Mouse (Mus musculus): ENCODE measurements around the gene Ddx43. TPM values are rescaled to one million over a fixed set of nuclear protein-coding genes. Genes with fewer than 3 reads are reported as not detected.
"Not testable (repeated sequence)": the region's sequence is repeated elsewhere in the genome, so short reads cannot be mapped to it uniquely, and the experiment has no call there.

Gene Ddx43
- polyA plus RNA-seq, 1 experiment from 2014 or later, result 0.15 TPM

- Histone ChIP-seq H3K36me3 (no peaks in the 10 kb centered on the region), H3K27me3 (ENCODE audit: low read depth, poor library complexity, severe bottlenecking) (no peaks in the 10 kb centered on the region), H3K4me3 (no peak overlapping the region), H3K27ac (no peak overlapping the region), H3K9me3 (replicated peaks) (no peaks in the 10 kb centered on the region), H3K4me1 (no peaks in the 10 kb centered on the region; the same call in 1 of the 2 replicates)
- WGBS, result 93% methylated on average over 6 of the region's 6 CpGs
- no peak for DNase-seq (ENCODE audit: low spot score)
These were observed 30.9 kb upstream of the Ddx43 start for GRCm38 (mm10) chr9:78364701-78365100.

GRCm38 (mm10) chr9:78365850-78366544 is 29.6 kb upstream of the Ddx43 start:
- no peak overlapping the region for H3K27ac ChIP-seq
- no peaks in the 10 kb centered on the region for H3K36me3 ChIP-seq
- no peak for DNase-seq (ENCODE audit: low spot score)
- no peaks in the 10 kb centered on the region for H3K27me3 ChIP-seq (ENCODE audit: low read depth, poor library complexity, severe bottlenecking)
- H3K9me3 ChIP-seq (replicated peaks), result no peaks in the 10 kb centered on the region
- no peaks in the 10 kb centered on the region; the same call in 1 of the 2 replicates for H3K4me1 ChIP-seq
- WGBS, result 79% methylated on average over 13 of the region's 13 CpGs
- no peak overlapping the region for H3K4me3 ChIP-seq

- H3K27ac ChIP-seq; H3K4me3 ChIP-seq; DNase-seq (ENCODE audit: low spot score); H3K27me3 ChIP-seq (ENCODE audit: low read depth, poor library complexity, severe bottlenecking); H3K9me3 ChIP-seq (replicated peaks); H3K4me1 ChIP-seq; H3K36me3 ChIP-seq: not testable (repeated sequence)
- WGBS, result 88% methylated on average over 16 of the region's 16 CpGs
These were observed 27.6 kb upstream of the Ddx43 start, which contains the start of gene Dppa5a for GRCm38 (mm10) chr9:78367959-78368358. Gene Dppa5a, minus strand, starts transcription at chr9:78368177.

- Histone ChIP-seq H3K9me3 (replicated peaks) (no peaks in the 10 kb centered on the region), H3K4me3 (no peak overlapping the region), H3K27ac (no peak overlapping the region), H3K27me3 (ENCODE audit: low read depth, poor library complexity, severe bottlenecking) (no peaks in the 10 kb centered on the region), H3K36me3 (no peaks in the 10 kb centered on the region), H3K4me1 (no peaks in the 10 kb centered on the region)
- no peak for DNase-seq (ENCODE audit: low spot score)
- 74% methylated on average over 3 of the region's 3 CpGs for WGBS
These were observed 26.8 kb upstream of the Ddx43 start for GRCm38 (mm10) chr9:78368671-78369293.

- Histone ChIP-seq H3K4me3 (no peak overlapping the region), H3K27ac (no peak overlapping the region)
- 88% methylated on average over 2 of the region's 2 CpGs for WGBS
These were observed 26.2 kb upstream of the Ddx43 start for GRCm38 (mm10) chr9:78369349-78369748.

GRCm38 (mm10) chr9:78369786-78370185 is 25.8 kb upstream of the Ddx43 start:
- WGBS, result 93% methylated on average over 7 of the region's 7 CpGs
- H3K27ac ChIP-seq, result no peak overlapping the region
- H3K4me3 ChIP-seq, result no peak overlapping the region
- no peaks in the 10 kb centered on the region for H3K9me3 ChIP-seq (replicated peaks)
- no peaks in the 10 kb centered on the region for H3K36me3 ChIP-seq
- DNase-seq (ENCODE audit: low spot score), result no peak
- peaks cover 7% of the 10 kb centered on the region; the same call in 1 of the 2 replicates for H3K4me1 ChIP-seq
- no peaks in the 10 kb centered on the region for H3K27me3 ChIP-seq (ENCODE audit: low read depth, poor library complexity, severe bottlenecking)

More at GRCm38 (mm10) chr9:78369349-78369748, 26.2 kb upstream of the Ddx43 start:
- Histone ChIP-seq H3K36me3 (no peaks in the 10 kb centered on the region), H3K9me3 (replicated peaks) (no peaks in the 10 kb centered on the region), H3K4me1 (peaks cover 4% of the 10 kb centered on the region; the same call in 1 of the 2 replicates), H3K27me3 (ENCODE audit: low read depth, poor library complexity, severe bottlenecking) (no peaks in the 10 kb centered on the region)
- DNase-seq (ENCODE audit: low spot score), result no peak

- no peak for DNase-seq (ENCODE audit: low spot score)
- 94% methylated on average over 3 of the region's 3 CpGs for WGBS
- H3K4me1 ChIP-seq, result peaks cover 7% of the 10 kb centered on the region; the same call in 1 of the 2 replicates
These were observed 24.1 kb upstream of the Ddx43 start for GRCm38 (mm10) chr9:78371441-78371840.

GRCm38 (mm10) chr9:78372827-78373504 is 22.6 kb upstream of the Ddx43 start:
- 88% methylated on average over 10 of the region's 10 CpGs for WGBS
- DNase-seq (ENCODE audit: low spot score), result no peak
- Histone ChIP-seq H3K27me3 (ENCODE audit: low read depth, poor library complexity, severe bottlenecking) (peaks cover 6% of the 10 kb centered on the region), H3K4me1 (peaks cover 12% of the 10 kb centered on the region), H3K36me3 (no peaks in the 10 kb centered on the region), H3K9me3 (replicated peaks) (no peaks in the 10 kb centered on the region), H3K27ac (no peak overlapping the region), H3K4me3 (no peak overlapping the region)

More at GRCm38 (mm10) chr9:78371441-78371840, 24.1 kb upstream of the Ddx43 start:
- no peaks in the 10 kb centered on the region; the same call in 1 of the 2 replicates for H3K27me3 ChIP-seq (ENCODE audit: low read depth, poor library complexity, severe bottlenecking)
- H3K36me3 ChIP-seq, result no peaks in the 10 kb centered on the region
- H3K9me3 ChIP-seq (replicated peaks), result no peaks in the 10 kb centered on the region
- H3K27ac ChIP-seq, result no peak overlapping the region
- H3K4me3 ChIP-seq, result no peak overlapping the region

- WGBS, result 45% methylated on average over 5 of the region's 5 CpGs
- no peak overlapping the region for H3K4me3 ChIP-seq
- peaks cover 18% of the 10 kb centered on the region for H3K27me3 ChIP-seq (ENCODE audit: low read depth, poor library complexity, severe bottlenecking)
- H3K4me1 ChIP-seq, result peaks cover 19% of the 10 kb centered on the region
- no peaks in the 10 kb centered on the region for H3K36me3 ChIP-seq
- H3K27ac ChIP-seq, result no peak overlapping the region
- DNase-seq (ENCODE audit: low spot score), result no peak
- H3K9me3 ChIP-seq (replicated peaks), result no peaks in the 10 kb centered on the region
These were observed 21.2 kb upstream of the Ddx43 start for GRCm38 (mm10) chr9:78374397-78374796.

GRCm38 (mm10) chr9:78374885-78375389 is 20.6 kb upstream of the Ddx43 start:
- peaks cover 24% of the 10 kb centered on the region for H3K27me3 ChIP-seq (ENCODE audit: low read depth, poor library complexity, severe bottlenecking)
- no peaks in the 10 kb centered on the region for H3K9me3 ChIP-seq (replicated peaks)
- H3K27ac ChIP-seq, result no peak overlapping the region
- peaks cover 19% of the 10 kb centered on the region for H3K4me1 ChIP-seq
- WGBS, result 83% methylated on average over 1 of the region's 1 CpGs
- no peak overlapping the region for H3K4me3 ChIP-seq
- H3K36me3 ChIP-seq, result no peaks in the 10 kb centered on the region
- no peak for DNase-seq (ENCODE audit: low spot score)

GRCm38 (mm10) chr9:78375486-78375885 is 20.1 kb upstream of the Ddx43 start:
- no peak overlapping the region for H3K27ac ChIP-seq
- H3K4me3 ChIP-seq, result no peak overlapping the region
- DNase-seq (ENCODE audit: low spot score), result no peak
- WGBS, result 52% methylated on average over 4 of the region's 4 CpGs
- H3K36me3 ChIP-seq, result no peaks in the 10 kb centered on the region
- H3K27me3 ChIP-seq (ENCODE audit: low read depth, poor library complexity, severe bottlenecking), result peaks cover 24% of the 10 kb centered on the region
- no peaks in the 10 kb centered on the region for H3K9me3 ChIP-seq (replicated peaks)
- H3K4me1 ChIP-seq, result peaks cover 19% of the 10 kb centered on the region

GRCm38 (mm10) chr9:78377546-78377945 is 18.0 kb upstream of the Ddx43 start:
- Histone ChIP-seq H3K4me1 (peaks cover 19% of the 10 kb centered on the region), H3K36me3 (no peaks in the 10 kb centered on the region), H3K9me3 (replicated peaks) (no peaks in the 10 kb centered on the region), H3K27me3 (ENCODE audit: low read depth, poor library complexity, severe bottlenecking) (peaks cover 24% of the 10 kb centered on the region), H3K4me3 (peak overlapping the region; percentile 49), H3K27ac (no peak overlapping the region)
- WGBS, result 37% methylated on average over 8 of the region's 8 CpGs
- DNase-seq (ENCODE audit: low spot score), result no peak
